Mouse (Mus musculus) kidney, adult 8-10 months (tissue): Measurements from ENCODE around the gene Mindy2.

Source experiments
- DNase-seq, 2 experiments: peaks; one replicate each; pipeline ENCODE4 v3.0.0; 2022

Mindy2 gene

GRCm38 (mm10) chr9:70657013-70657967 is at the start of gene Mindy2:
Mindy2 (minus strand) TSS chr9:70657174.
- peak; percentile 97 for DNase-seq

- DNase-seq, result no peak
Measured at GRCm38 (mm10) chr9:70706444-70706843, 49.5 kb upstream of the Mindy2 start.

GRCm38 (mm10) chr9:70703597-70704203 is 46.7 kb upstream of the Mindy2 start:
- no peak for DNase-seq

- no peak for DNase-seq
Measured at GRCm38 (mm10) chr9:70698090-70698489, 41.1 kb upstream of the Mindy2 start.

- no peak for DNase-seq
Measured at GRCm38 (mm10) chr9:70695723-70696122, 38.7 kb upstream of the Mindy2 start.

GRCm38 (mm10) chr9:70691772-70692693 is 35.1 kb upstream of the Mindy2 start:
- DNase-seq, result no peak

- DNase-seq, result no peak
Measured at GRCm38 (mm10) chr9:70690579-70690978, 33.6 kb upstream of the Mindy2 start.

- no peak for DNase-seq
Measured at GRCm38 (mm10) chr9:70689926-70690325, 33.0 kb upstream of the Mindy2 start.

- no peak for DNase-seq
Measured at GRCm38 (mm10) chr9:70688301-70688968, 31.5 kb upstream of the Mindy2 start.

GRCm38 (mm10) chr9:70682202-70682601 is 25.2 kb upstream of the Mindy2 start:
- DNase-seq, result no peak

- DNase-seq, result peak; percentile 27 to 31
Measured at GRCm38 (mm10) chr9:70679132-70680091, 22.4 kb upstream of the Mindy2 start.

- DNase-seq, result peak; percentile 98 to 99
Measured at GRCm38 (mm10) chr9:70678682-70679131, 21.7 kb upstream of the Mindy2 start, which contains the start of gene Adam10. Adam10 (plus strand) TSS chr9:70678997.

- DNase-seq, result no peak
Measured at GRCm38 (mm10) chr9:70675961-70676360, 19.0 kb upstream of the Mindy2 start.

GRCm38 (mm10) chr9:70675117-70675516 is 18.1 kb upstream of the Mindy2 start:
- no peak for DNase-seq

GRCm38 (mm10) chr9:70673656-70674055 is 16.7 kb upstream of the Mindy2 start:
- no peak for DNase-seq

- DNase-seq, result peak; percentile 41 to 42
Measured at GRCm38 (mm10) chr9:70671772-70672579, 15.0 kb upstream of the Mindy2 start.

- no peak for DNase-seq
Measured at GRCm38 (mm10) chr9:70671278-70671677, 14.3 kb upstream of the Mindy2 start.

GRCm38 (mm10) chr9:70670381-70670780 is 13.4 kb upstream of the Mindy2 start:
- no peak for DNase-seq

GRCm38 (mm10) chr9:70669197-70669596 is 12.2 kb upstream of the Mindy2 start:
- no peak for DNase-seq

- no peak for DNase-seq
Measured at GRCm38 (mm10) chr9:70668048-70668447, 11.1 kb upstream of the Mindy2 start.
